Mouse (Mus musculus) WW6 (cell line): Measurements from ENCODE around the gene Rpp38.

Source experiments
- DNase-seq: peaks from one replicate; pipeline ENCODE4 v3.0.0-alpha.2; 2013; ENCODE audit warnings: low read depth, low spot score

The Rpp38 gene

GRCm38 (mm10) chr2:3332484-3333242 is at the start of gene Rpp38:
TSS of gene Rpp38 (minus strand) at chr2:3332643.
- peak; percentile 86 for DNase-seq

GRCm38 (mm10) chr2:3365127-3365526 is 32.7 kb upstream of the Rpp38 start:
- DNase-seq: no peak

- DNase-seq: no peak
Observed at GRCm38 (mm10) chr2:3361067-3361466, 28.6 kb upstream of the Rpp38 start.

- no peak for DNase-seq
Observed at GRCm38 (mm10) chr2:3357887-3358286, 25.4 kb upstream of the Rpp38 start.

- DNase-seq: no peak
Observed at GRCm38 (mm10) chr2:3356311-3356710, 23.9 kb upstream of the Rpp38 start.

- DNase-seq: no peak
Observed at GRCm38 (mm10) chr2:3355793-3356192, 23.4 kb upstream of the Rpp38 start.

GRCm38 (mm10) chr2:3353160-3353559 is 20.7 kb upstream of the Rpp38 start:
- no peak for DNase-seq

- DNase-seq: no peak
Observed at GRCm38 (mm10) chr2:3348919-3349318, 16.5 kb upstream of the Rpp38 start.

GRCm38 (mm10) chr2:3348422-3348821 is 16.0 kb upstream of the Rpp38 start:
- DNase-seq: no peak

- DNase-seq: peak; percentile 59
Observed at GRCm38 (mm10) chr2:3335611-3336301, 3.3 kb upstream of the Rpp38 start, which contains the start of gene Acbd7. TSS of gene Acbd7 (plus strand) at chr2:3336168.

- no peak for DNase-seq
Observed at GRCm38 (mm10) chr2:3333761-3334160, 1.3 kb upstream of the Rpp38 start.

- DNase-seq: no peak
Observed at GRCm38 (mm10) chr2:3332056-3332455, 387 bp downstream of the Rpp38 start.

GRCm38 (mm10) chr2:3331071-3331703 is 1.3 kb downstream of the Rpp38 start:
- DNase-seq: no peak

- no peak for DNase-seq
Observed at GRCm38 (mm10) chr2:3327351-3327750, 5.1 kb downstream of the Rpp38 start.

- DNase-seq: no peak
Observed at GRCm38 (mm10) chr2:3326547-3326946, 5.9 kb downstream of the Rpp38 start.

GRCm38 (mm10) chr2:3324381-3325130 is 7.9 kb downstream of the Rpp38 start:
- DNase-seq: no peak

- DNase-seq: no peak
Observed at GRCm38 (mm10) chr2:3323132-3323531, 9.3 kb downstream of the Rpp38 start.

GRCm38 (mm10) chr2:3305426-3306025 is 26.9 kb downstream of the Rpp38 start:
- no peak for DNase-seq

- DNase-seq: no peak
Observed at GRCm38 (mm10) chr2:3295826-3296225, 36.6 kb downstream of the Rpp38 start.

- no peak for DNase-seq
Observed at GRCm38 (mm10) chr2:3292170-3292569, 40.3 kb downstream of the Rpp38 start.

- DNase-seq: no peak
Observed at GRCm38 (mm10) chr2:3289581-3289980, 42.9 kb downstream of the Rpp38 start.
